Mouse (Mus musculus): ENCODE results near the gene Rnf34.

The Rnf34 gene

GRCm38 (mm10) chr5:122872626-122873025 lies 22.8 kb downstream of the Rnf34 start:
- no peak for DNase-seq (ENCODE audit: low read depth, low spot score)

GRCm38 (mm10) chr5:122873573-122873972 lies 23.7 kb downstream of the Rnf34 start:
- no peak for DNase-seq (ENCODE audit: low read depth, low spot score)

GRCm38 (mm10) chr5:122874359-122874758 lies 24.5 kb downstream of the Rnf34 start:
- DNase-seq (ENCODE audit: low read depth, low spot score), result no peak

GRCm38 (mm10) chr5:122876671-122877070 lies 26.8 kb downstream of the Rnf34 start:
- no peak for DNase-seq (ENCODE audit: low read depth, low spot score)

GRCm38 (mm10) chr5:122880241-122880980 lies 30.6 kb downstream of the Rnf34 start:
- DNase-seq (ENCODE audit: low read depth, low spot score), result no peak

- peak; percentile 51 for DNase-seq (ENCODE audit: low read depth, low spot score)
These were observed 31.5 kb downstream of the Rnf34 start for GRCm38 (mm10) chr5:122881313-122881712.

GRCm38 (mm10) chr5:122882256-122883050 lies 32.6 kb downstream of the Rnf34 start:
- DNase-seq (ENCODE audit: low read depth, low spot score), result no peak

GRCm38 (mm10) chr5:122883237-122883636 lies 33.4 kb downstream of the Rnf34 start:
- DNase-seq (ENCODE audit: low read depth, low spot score), result no peak

- DNase-seq (ENCODE audit: low read depth, low spot score), result no peak
These were observed 33.9 kb downstream of the Rnf34 start for GRCm38 (mm10) chr5:122883652-122884235.

GRCm38 (mm10) chr5:122884594-122885348 lies 34.9 kb downstream of the Rnf34 start:
- no peak for DNase-seq (ENCODE audit: low read depth, low spot score)

GRCm38 (mm10) chr5:122887033-122887432 lies 37.2 kb downstream of the Rnf34 start:
- DNase-seq (ENCODE audit: low read depth, low spot score), result no peak

- no peak for DNase-seq (ENCODE audit: low read depth, low spot score)
These were observed 38.2 kb downstream of the Rnf34 start for GRCm38 (mm10) chr5:122887926-122888611.

GRCm38 (mm10) chr5:122888612-122889214 lies 38.9 kb downstream of the Rnf34 start:
- DNase-seq (ENCODE audit: low read depth, low spot score), result no peak

- no peak for DNase-seq (ENCODE audit: low read depth, low spot score)
These were observed 40.5 kb downstream of the Rnf34 start for GRCm38 (mm10) chr5:122890396-122890795.

GRCm38 (mm10) chr5:122893270-122893669 lies 43.4 kb downstream of the Rnf34 start:
- DNase-seq (ENCODE audit: low read depth, low spot score), result no peak

GRCm38 (mm10) chr5:122894007-122894637 lies 44.3 kb downstream of the Rnf34 start:
- DNase-seq (ENCODE audit: low read depth, low spot score), result peak; percentile 59

GRCm38 (mm10) chr5:122894821-122895220 lies 45.0 kb downstream of the Rnf34 start:
- no peak for DNase-seq (ENCODE audit: low read depth, low spot score)

- DNase-seq (ENCODE audit: low read depth, low spot score), result no peak
These were observed 48.3 kb downstream of the Rnf34 start for GRCm38 (mm10) chr5:122898153-122898552.

GRCm38 (mm10) chr5:122898963-122899776 lies 49.3 kb downstream of the Rnf34 start:
- no peak for DNase-seq (ENCODE audit: low read depth, low spot score)

Data from c-Kit-negative CD71-positive TER-119-positive erythroid progenitor cells, embryonic 14.5 days (primary cell).